Mouse (Mus musculus) megakaryocyte, embryonic 14.5 days (primary cell): Measurements from ENCODE around the gene Nfxl1.

Experiments
- FLI1 ChIP-seq: IDR thresholded peaks from 2 replicates; pipeline ENCODE4 v1.6.1; 2012; ENCODE audit warnings: low read length, inconsistent platforms, mixed read lengths
- GATA1 ChIP-seq: IDR thresholded peaks from 3 replicates; pipeline ENCODE4 v1.6.1; 2012; ENCODE audit warnings: mixed read lengths, low read length, inconsistent platforms, borderline replicate concordance

GRCm38 (mm10) chr5:72603138-72603537 lies 43.7 kb upstream of the Nfxl1 start:
- TF ChIP-seq GATA1: no peak
- no peak for TF ChIP-seq FLI1
